Mouse (Mus musculus): ENCODE results near the gene Coq7.
A peak's percentile ranks its signal among the peaks of the same experiment; 100 is the strongest.

Gene Coq7

GRCm38 (mm10) chr7:118533178-118533578 lies at the start of gene Coq7:
Coq7 (minus strand) TSS chr7:118533356.
- peak; percentile 98 for DNase-seq

DNA sequence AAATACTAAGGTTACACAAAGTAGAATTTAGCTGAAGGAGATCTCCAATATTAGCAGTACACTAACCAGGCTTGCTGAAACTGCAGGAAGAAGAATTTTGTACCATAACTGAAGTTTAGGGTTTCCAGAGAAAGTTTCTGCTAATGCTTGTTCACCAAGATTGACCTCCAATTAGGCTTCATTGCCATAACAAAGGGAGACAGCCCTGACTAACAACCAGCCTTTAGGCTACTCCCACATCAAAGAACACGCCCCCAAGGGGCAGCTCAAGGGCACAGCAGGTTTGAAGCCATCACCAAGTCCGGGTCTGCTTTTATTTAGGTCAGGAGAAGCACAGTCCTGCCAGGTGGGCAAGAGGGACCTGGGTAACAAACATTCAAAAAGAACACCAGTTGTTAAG lies 46.8 kb upstream of the Coq7 start:
- no peak for DNase-seq

- no peak for DNase-seq
These were observed 45.1 kb upstream of the Coq7 start for GRCm38 (mm10) chr7:118578269-118578668.

- no peak for DNase-seq
These were observed 38.9 kb upstream of the Coq7 start for GRCm38 (mm10) chr7:118572039-118572438.

- DNase-seq, result no peak
These were observed 38.2 kb upstream of the Coq7 start for GRCm38 (mm10) chr7:118571350-118571749.

DNA sequence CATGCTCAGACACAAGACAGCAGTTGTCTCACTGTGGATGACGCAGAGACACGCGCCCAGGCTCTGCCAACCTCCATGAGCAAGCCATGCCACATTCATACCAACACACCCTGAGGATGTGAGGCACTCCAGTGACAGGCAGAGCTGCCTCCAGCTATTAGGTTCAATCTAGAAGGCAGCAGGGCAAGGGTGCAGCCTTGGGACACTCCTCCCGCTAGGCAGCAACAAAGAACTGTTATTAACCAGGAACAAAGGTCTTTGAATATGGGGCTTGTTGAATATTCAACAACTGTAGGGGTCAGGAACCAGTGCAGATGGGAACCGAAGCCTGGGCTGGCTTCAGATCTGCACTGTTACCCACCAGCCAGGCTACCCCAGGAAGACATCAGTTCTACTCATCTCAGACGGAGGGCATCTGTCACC lies 36.0 kb upstream of the Coq7 start:
- DNase-seq, result no peak

- no peak for DNase-seq
These were observed 21.1 kb upstream of the Coq7 start for GRCm38 (mm10) chr7:118554290-118554689.

DNA sequence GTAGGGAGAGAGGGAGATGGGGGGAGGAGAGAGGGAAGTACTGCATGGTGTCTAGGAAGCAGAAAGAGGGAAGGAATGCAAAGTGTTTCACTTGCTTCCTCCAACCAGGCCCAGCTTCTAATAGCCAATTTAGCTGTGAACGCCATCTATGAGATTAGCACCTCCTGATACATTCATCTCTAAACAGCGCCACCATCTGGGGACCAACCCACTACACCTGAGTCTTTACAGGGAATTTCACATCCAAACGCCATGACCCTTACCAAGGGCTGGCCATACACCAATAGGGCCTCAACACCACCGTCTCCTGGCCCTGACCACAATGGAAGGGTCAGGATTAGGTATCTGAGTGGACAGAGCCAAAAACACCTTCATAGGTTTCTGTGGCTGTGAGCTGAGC lies 20.7 kb upstream of the Coq7 start:
- no peak for DNase-seq

DNA sequence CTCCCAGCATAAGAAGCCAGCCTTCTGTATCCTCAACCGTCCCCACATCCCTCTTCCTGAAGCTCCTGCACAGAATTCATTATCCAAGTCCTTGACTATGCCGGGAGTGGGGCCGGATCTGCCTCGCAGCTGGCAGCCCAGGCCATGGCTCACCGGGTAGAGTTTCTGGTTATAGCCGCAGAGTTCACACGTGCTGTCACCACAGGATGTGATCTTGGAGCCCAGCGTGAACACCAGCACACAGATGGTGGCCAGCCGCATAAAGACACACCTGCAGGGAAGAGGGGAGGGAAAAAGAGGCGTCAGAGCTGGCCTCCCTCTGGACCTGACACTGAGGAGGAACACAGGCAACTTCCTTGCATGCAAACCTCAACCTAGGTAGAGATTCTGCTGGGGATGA lies 14.3 kb upstream of the Coq7 start:
- no peak for DNase-seq

DNA sequence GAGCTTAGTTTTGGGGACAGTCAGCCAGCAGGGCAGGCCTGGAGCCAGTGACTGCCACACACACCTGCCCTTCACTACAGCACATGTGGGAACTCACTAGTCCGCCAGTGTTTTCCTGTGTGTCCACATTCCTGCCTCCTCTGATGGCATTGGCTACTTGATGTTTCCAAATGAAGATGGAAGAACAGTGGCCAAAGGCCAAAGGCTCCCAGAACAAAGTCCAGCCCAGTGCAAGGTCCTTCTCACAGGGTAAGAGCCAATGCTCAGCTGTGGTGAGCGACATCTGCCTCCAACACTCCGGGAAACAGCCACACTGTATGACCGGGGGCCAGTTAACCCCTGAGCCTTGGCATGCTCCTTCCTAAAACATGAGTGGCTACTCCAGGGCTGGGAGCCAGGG lies 11.0 kb upstream of the Coq7 start:
- no peak for DNase-seq

GRCm38 (mm10) chr7:118535076-118535475 lies 1.9 kb upstream of the Coq7 start:
- DNase-seq, result no peak

DNA sequence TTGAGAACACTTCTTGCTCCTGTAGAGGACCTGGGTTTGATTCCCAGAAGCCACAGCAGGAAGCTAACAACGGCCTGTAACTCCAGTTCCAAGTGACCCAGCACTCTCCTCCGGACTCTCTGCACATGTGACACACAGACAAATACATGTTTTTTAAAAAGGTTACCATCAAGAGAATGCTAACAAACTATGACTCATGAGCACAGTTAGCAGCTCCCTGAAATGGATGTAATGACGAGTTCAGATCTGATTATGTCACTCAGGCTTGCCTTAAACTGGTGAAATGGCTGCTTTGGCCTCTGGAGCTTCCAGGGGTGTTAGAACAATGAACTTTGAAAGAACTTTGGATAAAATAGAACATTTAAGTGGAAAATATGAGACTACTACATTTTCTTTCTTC lies 1.2 kb upstream of the Coq7 start:
- DNase-seq, result no peak

GRCm38 (mm10) chr7:118532519-118533177 lies 508 bp downstream of the Coq7 start:
- peak; percentile 99 for DNase-seq

- no peak for DNase-seq
These were observed 6.2 kb downstream of the Coq7 start for GRCm38 (mm10) chr7:118526967-118527366.

DNA sequence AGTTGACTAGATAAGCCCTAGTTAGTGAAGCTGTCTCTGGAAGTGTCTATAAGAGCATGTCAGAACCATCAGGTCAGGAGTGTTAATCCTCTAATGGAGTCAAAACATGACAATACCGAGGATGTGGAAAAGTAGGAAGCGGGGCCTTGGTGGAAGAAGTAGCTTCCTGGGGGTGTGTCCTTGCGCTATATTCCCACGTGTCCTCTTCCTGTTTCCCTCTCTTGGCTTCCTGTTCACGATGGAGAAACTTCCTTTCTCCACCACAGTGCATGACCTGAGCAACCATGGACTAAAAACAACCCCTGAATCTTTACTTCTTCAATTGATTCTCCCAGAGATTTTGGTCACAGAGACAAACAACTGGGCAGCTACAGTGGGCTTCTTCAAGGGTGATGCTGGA lies 11.1 kb downstream of the Coq7 start:
- DNase-seq, result no peak

DNA sequence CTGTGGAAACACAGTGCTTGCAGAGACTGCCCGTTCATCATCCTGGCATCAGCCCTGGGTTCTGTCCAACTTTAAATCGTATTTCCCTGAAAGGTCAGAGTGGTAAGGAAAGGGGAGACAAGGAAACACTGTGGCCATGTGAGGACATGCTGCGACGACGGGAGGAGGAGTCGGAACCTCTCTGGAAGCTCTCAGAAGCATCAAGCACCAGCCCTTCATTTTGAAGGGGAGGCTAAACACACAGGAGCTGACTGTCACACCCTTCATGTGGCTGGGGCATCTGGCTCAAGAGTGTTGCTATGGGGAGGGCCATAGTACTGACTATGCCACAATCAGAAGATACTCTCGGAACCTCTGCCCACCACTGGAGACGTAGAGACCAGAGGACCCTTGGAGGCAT lies 13.5 kb downstream of the Coq7 start:
- no peak for DNase-seq

- DNase-seq, result peak; percentile 58
These were observed 14.5 kb downstream of the Coq7 start for GRCm38 (mm10) chr7:118518687-118519086.

GRCm38 (mm10) chr7:118517819-118518218 lies 15.3 kb downstream of the Coq7 start:
- DNase-seq, result no peak

DNA sequence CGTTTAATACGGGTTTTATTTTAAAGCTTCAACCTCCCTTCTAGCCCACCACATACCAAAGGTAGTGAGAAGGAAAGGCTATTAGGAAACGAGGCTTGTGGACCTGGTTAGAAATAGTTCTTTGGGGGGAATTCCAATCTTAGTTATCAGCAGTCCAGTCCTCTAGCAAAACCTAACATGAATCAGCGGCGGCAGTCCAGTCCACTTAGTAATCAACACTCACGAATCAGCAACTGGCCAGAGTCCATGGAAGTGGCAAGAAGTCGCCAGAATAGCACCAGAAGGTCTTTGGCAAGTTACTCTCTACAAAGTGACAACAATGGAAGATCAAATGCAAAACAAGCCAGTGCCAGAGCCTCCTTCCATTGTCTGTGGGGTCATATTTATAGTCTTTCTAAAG lies 24.6 kb downstream of the Coq7 start:
- no peak for DNase-seq

DNA sequence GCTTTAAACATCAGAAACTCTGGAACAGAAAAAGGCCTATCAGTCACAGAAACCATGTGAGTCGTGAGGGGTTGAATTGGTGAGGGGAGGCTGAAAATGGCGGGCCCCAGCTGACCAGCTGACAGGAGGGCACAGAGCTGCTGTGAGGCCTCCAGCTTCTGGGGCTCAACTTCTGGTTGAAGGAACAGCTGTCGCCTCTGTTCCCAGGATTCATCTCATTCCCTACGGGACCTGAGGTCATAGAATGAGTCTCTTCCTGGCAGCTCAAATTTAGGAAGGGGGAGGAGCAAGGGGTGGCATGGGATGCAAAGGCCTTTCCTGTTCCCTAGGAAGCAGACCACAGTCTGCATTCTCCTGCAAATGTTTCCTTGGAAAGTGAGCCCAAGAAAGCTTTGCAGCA lies 29.3 kb downstream of the Coq7 start:
- no peak for DNase-seq

DNA sequence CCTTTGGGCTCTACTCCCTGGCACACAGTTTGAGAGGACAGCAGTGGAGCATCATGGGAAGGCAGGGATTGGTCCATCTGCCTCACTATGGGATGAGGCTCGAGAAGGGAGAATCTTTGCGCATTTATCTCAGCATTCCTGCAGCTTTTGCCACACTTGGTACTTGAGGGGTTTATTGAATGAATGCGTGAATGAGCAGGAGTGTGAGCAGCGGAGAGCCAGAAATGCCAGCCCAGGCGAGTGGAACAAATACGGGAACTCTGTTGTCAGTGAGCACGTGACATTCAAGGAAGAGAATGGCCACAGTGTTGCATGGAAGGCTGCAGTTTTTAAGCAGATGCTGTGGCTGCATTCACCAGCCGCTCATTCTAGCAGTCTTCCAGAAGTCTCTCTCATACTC lies 30.8 kb downstream of the Coq7 start:
- DNase-seq, result no peak

DNA sequence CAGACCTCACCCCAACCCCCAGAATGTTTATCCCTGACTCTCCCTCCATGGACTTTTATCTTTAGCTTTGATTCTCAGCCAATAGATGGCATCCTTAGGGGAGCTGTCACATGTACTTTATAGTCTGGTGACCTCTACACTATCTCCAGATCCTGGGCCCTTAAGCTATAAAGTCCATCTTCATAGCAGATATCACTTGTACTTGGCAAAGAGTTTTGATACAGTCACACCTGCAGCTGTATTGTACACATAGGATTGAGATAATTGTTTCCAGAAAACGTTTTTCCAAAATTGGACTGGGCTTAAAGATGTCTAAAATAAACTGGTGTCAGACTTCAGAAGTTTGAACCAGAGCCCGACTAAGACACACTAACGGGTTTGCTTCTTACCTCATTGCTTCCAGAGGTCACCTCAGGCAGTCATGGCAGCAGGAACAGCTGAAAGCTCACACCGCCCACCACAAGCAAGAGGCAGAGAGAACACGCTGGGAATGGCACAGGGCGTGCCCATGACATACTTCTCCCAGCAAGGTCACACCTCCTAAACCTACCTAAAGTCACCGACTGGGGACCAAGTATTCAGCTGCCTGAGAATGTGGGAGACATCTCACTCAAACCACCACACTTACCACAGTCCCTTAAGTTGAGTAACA lies 33.2 kb downstream of the Coq7 start:
- no peak for DNase-seq

DNA sequence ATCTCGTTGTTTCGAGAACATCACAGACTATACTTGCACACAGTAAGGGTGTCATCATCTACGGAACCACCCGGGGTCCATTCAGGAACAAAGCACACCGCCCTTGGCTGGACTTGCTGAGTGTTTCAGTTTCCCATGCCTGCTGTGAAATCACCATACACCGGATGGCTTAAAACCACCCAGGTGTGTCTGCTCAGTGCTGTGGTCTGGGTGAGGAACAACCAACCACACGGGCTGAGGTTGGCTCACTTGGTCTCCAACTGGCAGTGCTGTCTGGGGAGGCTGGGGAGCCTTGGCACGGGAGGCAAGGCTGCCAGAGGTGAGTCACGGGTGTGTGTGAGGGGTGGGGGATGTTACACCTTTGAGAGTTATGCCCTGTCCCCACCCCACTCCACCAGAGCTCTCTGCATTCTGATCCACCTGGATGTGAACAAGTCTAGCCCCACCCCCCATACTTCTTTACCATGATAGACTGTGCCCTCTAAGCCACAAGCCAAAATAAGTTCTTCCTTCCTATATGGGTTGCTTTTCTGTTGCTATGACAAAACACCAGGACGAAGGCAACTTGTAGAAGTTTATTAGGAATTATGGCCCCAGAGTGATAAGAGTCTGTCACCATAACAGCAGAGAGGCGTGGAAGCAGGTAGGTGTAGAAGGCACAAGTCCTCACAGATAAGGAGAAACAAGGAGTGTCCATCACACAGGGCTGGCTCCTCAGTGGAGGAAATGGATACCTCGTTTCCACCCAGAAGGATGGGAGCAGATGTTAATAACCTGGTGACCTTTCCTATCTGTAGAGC lies 34.0 kb downstream of the Coq7 start:
- no peak for DNase-seq
